Mouse (Mus musculus) cerebellum, adult 2 months (tissue): ENCODE results near the gene Sfn.

Source experiments
- CTCF ChIP-seq: fragments of 200-500 bp; IDR thresholded peaks from 2 replicates; pipeline ENCODE4 v1.5.1; 2011; ENCODE audit warnings: low read depth, mild to moderate bottlenecking, control low read depth, low read length, moderate library complexity, borderline replicate concordance; ENCODE audit not compliant: insufficient read depth
- POLR2A ChIP-seq: fragments of 200-500 bp; IDR thresholded peaks from 2 replicates; pipeline ENCODE4 v1.6.1; 2011; ENCODE audit warnings: low read length, control low read depth, borderline replicate concordance; ENCODE audit not compliant: insufficient read depth

DNA sequence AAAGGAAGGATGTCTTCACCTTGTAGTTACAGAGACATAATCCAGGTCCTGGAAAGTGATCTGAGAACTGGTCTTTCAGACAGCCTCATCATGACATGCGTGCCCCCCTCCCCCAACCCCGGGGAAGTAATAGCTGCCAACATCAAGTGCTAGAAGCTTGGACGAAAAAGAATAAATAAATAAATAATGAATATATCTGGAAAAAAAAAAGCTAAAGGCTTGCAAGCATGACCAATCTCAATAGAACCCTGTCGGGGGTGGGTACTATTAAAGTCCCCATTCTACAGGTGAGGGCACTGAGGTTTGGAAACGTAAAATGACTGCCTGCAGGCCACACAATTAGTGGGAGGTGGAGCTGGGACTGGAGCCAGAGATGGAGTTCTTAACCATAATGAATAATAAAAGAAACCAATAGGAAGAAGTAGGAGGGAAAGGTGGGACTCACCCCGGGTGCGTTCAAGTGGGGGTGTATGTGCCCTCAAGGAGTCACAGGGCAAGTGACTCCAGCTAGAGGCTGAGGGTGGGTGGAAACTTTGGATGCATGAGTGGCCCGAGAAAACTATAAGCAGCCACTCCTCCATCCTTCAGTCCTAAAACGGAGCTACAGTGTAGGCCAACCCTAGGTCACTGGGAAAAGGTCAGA is 29.9 kb upstream of the Sfn start:
- TF ChIP-seq CTCF (no peak), POLR2A (no peak)
